Mouse (Mus musculus): ENCODE results near the gene S1pr2. TPM values are rescaled to one million over a fixed set of nuclear protein-coding genes. Genes with fewer than 3 reads are reported as not detected.
"Not testable (repeated sequence)": the region's sequence is repeated elsewhere in the genome, so short reads cannot be mapped to it uniquely, and the experiment has no call there.

S1pr2 gene
- polyA plus RNA-seq, 1 experiment from 2014 or later = 58.0 TPM

DNA sequence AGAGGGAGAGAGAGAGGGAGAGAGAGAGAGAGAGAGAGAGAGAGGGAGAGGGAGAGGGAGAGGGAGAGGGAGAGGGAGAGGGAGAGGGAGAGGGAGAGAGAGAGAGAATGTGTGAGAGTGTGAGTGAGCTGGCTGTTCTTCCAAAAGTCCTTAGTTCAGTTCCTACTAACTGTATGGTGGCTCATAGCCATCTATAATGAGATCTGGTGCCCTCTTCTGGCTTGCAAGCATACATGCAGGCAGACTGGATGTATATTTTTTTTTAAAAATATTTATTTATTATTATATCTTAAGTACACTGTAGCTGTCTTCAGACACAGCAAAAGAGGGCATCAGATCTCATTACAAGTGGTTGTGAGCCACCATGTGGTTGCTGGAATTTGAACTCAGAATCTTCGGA, 21.8 kb upstream of the S1pr2 start:
- ATAC-seq (ENCODE audit: insufficient read depth); H3K36me3 ChIP-seq (ENCODE audit: insufficient read depth); H3K4me1 ChIP-seq (ENCODE audit: insufficient read depth); H3K9ac ChIP-seq; H3K27ac ChIP-seq (ENCODE audit: low read depth); H3K4me2 ChIP-seq; H3K9me3 ChIP-seq (ENCODE audit: low read depth, low read length); H3K4me3 ChIP-seq (ENCODE audit: low read depth, low read length); H3K27me3 ChIP-seq (ENCODE audit: insufficient read depth, low read length): not testable (repeated sequence)
- 50% methylated on average over 1 of the region's 1 CpGs for WGBS
- TF ChIP-seq CTCF (IDR thresholded peaks at IDR 0.05; ENCODE audit: low read depth) = peak; percentile 70
- peak; percentile 77 for DNase-seq

DNA sequence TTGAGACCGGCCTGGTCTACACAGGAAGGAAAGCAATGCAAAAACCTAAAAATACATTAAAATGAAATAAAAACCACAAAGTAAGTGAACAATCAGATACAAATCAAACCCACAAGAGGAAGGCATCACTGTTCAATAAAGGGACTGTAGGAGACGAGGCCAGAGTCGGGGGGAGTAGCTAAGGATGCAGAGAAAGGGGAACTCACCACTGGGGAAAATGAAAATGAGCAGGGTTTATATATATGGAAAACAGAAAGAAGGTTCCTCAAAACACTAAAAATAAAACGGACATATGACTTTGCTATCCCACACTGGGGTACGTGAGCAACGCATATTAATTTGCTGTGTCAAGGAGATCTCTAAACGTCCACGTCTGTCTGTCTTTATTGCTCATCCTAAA, 20.5 kb upstream of the S1pr2 start:
- no peak for DNase-seq
- Histone ChIP-seq H3K36me3 (ENCODE audit: insufficient read depth) (no peaks in the 10 kb centered on the region), H3K4me1 (ENCODE audit: insufficient read depth) (peaks cover 3% of the 10 kb centered on the region; the same call in 1 of the 2 replicates), H3K27me3 (ENCODE audit: insufficient read depth, low read length) (no peaks in the 10 kb centered on the region), H3K4me2 (no peak overlapping the region), H3K9me3 (ENCODE audit: low read depth, low read length) (no peaks in the 10 kb centered on the region), H3K9ac (no peak overlapping the region), H3K4me3 (ENCODE audit: low read depth, low read length) (no peak overlapping the region), H3K27ac (ENCODE audit: low read depth) (no peak overlapping the region)
- no peak for ATAC-seq (ENCODE audit: insufficient read depth)
- TF ChIP-seq CTCF (IDR thresholded peaks at IDR 0.05; ENCODE audit: low read depth) = no peak
- 82% methylated on average over 8 of the region's 8 CpGs for WGBS

DNA sequence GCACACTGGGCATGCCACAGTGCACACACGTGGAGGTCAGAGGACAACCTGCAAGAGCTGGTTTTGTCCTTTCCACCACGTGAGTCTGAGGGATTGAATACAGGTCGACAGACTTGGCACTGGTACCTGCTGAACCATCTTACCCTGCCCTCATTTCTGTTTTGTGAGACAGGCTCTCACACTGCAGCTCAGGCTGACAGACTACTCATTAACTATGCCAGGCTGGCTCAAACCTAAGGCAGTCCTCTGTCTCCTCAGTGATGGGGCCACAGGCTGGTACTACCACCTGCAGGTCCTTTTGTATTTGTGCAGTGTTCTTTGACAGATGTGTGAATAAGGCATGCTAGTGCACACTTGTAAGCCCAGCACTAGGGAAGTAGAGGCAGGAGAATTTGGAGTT, 18.5 kb upstream of the S1pr2 start:
- H3K27ac ChIP-seq (ENCODE audit: low read depth) = no peak overlapping the region
- no peak overlapping the region for H3K4me2 ChIP-seq
- H3K4me3 ChIP-seq (ENCODE audit: low read depth, low read length) = no peak overlapping the region
- H3K9me3 ChIP-seq (ENCODE audit: low read depth, low read length) = no peaks in the 10 kb centered on the region
- WGBS = 67% methylated on average over 3 of the region's 3 CpGs
- peaks cover 3% of the 10 kb centered on the region; the same call in 1 of the 2 replicates for H3K4me1 ChIP-seq (ENCODE audit: insufficient read depth)
- H3K9ac ChIP-seq = no peak overlapping the region
- DNase-seq (no peak), ATAC-seq (ENCODE audit: insufficient read depth) (no peak)
- no peaks in the 10 kb centered on the region for H3K36me3 ChIP-seq (ENCODE audit: insufficient read depth)
- no peaks in the 10 kb centered on the region for H3K27me3 ChIP-seq (ENCODE audit: insufficient read depth, low read length)
- TF ChIP-seq CTCF (IDR thresholded peaks at IDR 0.05; ENCODE audit: low read depth) = peak; percentile 24; the same call in 1 of the 2 replicates

DNA sequence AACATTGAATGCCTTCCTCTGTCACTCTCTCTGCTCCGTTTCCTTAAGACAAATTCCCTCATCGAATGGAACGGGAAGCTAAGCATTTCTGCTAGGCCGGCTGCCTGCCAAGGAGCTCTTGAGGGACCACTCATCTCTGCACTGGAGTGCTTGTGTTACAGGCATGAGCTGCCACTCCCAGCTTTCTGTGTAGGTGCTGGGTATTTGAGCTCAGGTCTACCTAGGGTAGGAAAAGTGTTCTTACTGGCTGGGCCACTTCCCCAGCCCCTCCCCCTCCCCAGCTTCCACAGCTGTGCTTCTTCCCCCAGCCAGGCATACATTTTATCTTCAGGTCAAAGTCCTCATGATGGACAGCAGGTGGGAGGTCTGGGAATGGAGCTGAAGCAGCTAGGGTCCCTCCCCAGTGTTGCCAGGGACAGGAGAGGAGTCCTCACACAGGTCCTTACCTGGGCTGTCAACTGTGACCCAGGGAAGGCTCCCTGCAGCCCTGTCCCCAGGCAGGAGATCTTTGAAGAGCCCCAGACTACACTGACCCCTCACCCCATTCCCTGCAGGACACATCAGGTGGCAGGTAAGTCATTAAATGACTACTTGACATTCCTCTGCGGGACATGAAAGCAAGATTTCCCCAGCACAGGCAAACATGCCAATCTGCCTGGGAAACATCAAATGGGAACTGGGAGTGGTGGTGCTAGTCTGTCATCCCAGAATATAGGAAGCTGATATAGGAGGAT, 16.8 kb upstream of the S1pr2 start:
- Histone ChIP-seq H3K4me3 (ENCODE audit: low read depth, low read length) (no peak overlapping the region), H3K4me2 (0 out of 2 replicates have a peak overlapping the region, but pooled peaks have one; percentile 24), H3K36me3 (ENCODE audit: insufficient read depth) (no peaks in the 10 kb centered on the region), H3K27me3 (ENCODE audit: insufficient read depth, low read length) (no peaks in the 10 kb centered on the region), H3K9ac (no peak overlapping the region), H3K4me1 (ENCODE audit: insufficient read depth) (peaks cover 3% of the 10 kb centered on the region; the same call in 1 of the 2 replicates), H3K27ac (ENCODE audit: low read depth) (peak overlapping the region; percentile 68; the same call in 1 of the 2 replicates), H3K9me3 (ENCODE audit: low read depth, low read length) (no peaks in the 10 kb centered on the region)
- TF ChIP-seq CTCF (IDR thresholded peaks at IDR 0.05; ENCODE audit: low read depth) = no peak
- DNase-seq (peak; percentile 86), ATAC-seq (ENCODE audit: insufficient read depth) (peak; percentile 87)
- WGBS = 31% methylated on average over 5 of the region's 5 CpGs

DNA sequence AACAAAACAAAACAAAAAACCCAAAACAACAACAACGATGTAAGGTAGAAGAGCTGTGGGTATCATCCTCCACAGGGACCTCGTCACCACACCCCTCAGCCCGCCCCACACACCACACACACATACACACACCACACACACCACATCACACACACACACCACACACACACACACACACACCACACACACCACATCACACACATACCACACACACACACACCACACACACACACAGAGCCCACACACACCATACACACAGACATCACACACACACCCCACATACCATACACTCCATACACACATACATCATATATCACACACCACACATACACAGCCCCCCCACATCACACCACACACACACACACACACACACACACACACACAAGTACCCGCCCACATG, 15.0 kb upstream of the S1pr2 start:
- no peak overlapping the region for H3K4me2 ChIP-seq
- ATAC-seq (ENCODE audit: insufficient read depth) = no peak
- H3K9me3 ChIP-seq (ENCODE audit: low read depth, low read length) = no peaks in the 10 kb centered on the region
- H3K9ac ChIP-seq = no peak overlapping the region
- no peak overlapping the region for H3K4me3 ChIP-seq (ENCODE audit: low read depth, low read length)
- no peak for TF ChIP-seq CTCF (IDR thresholded peaks at IDR 0.05; ENCODE audit: low read depth)
- H3K27ac ChIP-seq (ENCODE audit: low read depth) = no peak overlapping the region; the same call in 1 of the 2 replicates
- peaks cover 4% of the 10 kb centered on the region for H3K4me1 ChIP-seq (ENCODE audit: insufficient read depth)
- WGBS = 77% methylated on average over 4 of the region's 4 CpGs
- no peaks in the 10 kb centered on the region for H3K27me3 ChIP-seq (ENCODE audit: insufficient read depth, low read length)
- H3K36me3 ChIP-seq (ENCODE audit: insufficient read depth) = no peaks in the 10 kb centered on the region
- no peak for DNase-seq

DNA sequence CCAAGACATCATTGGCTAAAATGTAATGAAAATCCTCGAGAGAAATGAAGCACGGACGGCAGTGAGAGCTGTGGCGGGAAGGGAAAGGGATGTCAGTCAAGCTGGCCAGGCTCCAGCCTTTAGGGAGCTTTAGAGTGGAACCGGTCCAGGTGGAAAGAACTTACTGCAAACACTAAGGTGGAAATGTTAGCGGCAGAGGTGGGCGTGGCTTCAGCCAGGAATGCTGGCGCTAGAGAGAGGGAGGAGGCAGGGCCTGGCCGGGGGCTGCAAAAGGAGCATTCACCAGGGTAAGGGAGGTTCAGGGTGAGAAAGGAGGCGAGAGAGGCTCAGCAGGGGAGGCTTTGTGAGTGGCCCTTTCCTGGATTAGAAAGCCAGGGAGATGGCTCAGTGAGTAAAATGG, 14.3 kb upstream of the S1pr2 start:
- ATAC-seq (ENCODE audit: insufficient read depth) (no peak), DNase-seq (peak; percentile 84)
- Histone ChIP-seq H3K36me3 (ENCODE audit: insufficient read depth) (no peaks in the 10 kb centered on the region), H3K27me3 (ENCODE audit: insufficient read depth, low read length) (no peaks in the 10 kb centered on the region), H3K27ac (ENCODE audit: low read depth) (peak overlapping the region; percentile 34; the same call in 1 of the 2 replicates), H3K4me3 (ENCODE audit: low read depth, low read length) (no peak overlapping the region), H3K4me2 (peak overlapping the region; percentile 42), H3K4me1 (ENCODE audit: insufficient read depth) (peaks cover 8% of the 10 kb centered on the region), H3K9ac (0 out of 2 replicates have a peak overlapping the region, but pooled peaks have one; percentile 3), H3K9me3 (ENCODE audit: low read depth, low read length) (no peaks in the 10 kb centered on the region)
- 6% methylated on average over 10 of the region's 10 CpGs for WGBS
- TF ChIP-seq CTCF (IDR thresholded peaks at IDR 0.05; ENCODE audit: low read depth) = no peak

DNA sequence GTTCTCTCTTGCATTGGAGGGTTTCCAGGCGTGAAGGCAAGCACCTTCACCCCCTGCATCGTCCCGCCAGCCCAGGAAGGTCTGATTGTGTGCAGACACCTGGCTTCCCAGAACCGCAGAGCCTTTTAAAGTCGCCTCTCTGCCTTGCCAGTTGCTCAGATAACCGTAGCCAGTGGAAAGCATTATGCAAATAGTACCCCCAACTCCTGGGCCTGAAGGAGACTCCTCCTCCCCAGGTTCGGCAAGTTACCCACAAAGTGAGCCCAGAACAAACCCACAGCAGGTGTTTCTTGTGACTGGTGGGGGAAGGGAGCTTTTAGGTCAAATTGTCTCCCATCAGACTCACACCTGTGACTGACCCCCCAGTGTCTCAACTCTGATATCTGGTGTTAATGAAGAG, 11.4 kb upstream of the S1pr2 start:
- 20% methylated on average over 7 of the region's 7 CpGs for WGBS
- no peak overlapping the region for H3K4me2 ChIP-seq
- H3K27ac ChIP-seq (ENCODE audit: low read depth) = peak overlapping the region; percentile 73
- H3K36me3 ChIP-seq (ENCODE audit: insufficient read depth) = no peaks in the 10 kb centered on the region
- no peak overlapping the region for H3K4me3 ChIP-seq (ENCODE audit: low read depth, low read length)
- TF ChIP-seq CTCF (IDR thresholded peaks at IDR 0.05; ENCODE audit: low read depth) = no peak
- no peaks in the 10 kb centered on the region for H3K27me3 ChIP-seq (ENCODE audit: insufficient read depth, low read length)
- H3K9me3 ChIP-seq (ENCODE audit: low read depth, low read length) = no peaks in the 10 kb centered on the region
- H3K4me1 ChIP-seq (ENCODE audit: insufficient read depth) = peaks cover 8% of the 10 kb centered on the region
- no peak for ATAC-seq (ENCODE audit: insufficient read depth)
- no peak for DNase-seq
- no peak overlapping the region for H3K9ac ChIP-seq
